Mouse (Mus musculus): ENCODE data around the gene Nsa2. TPM values are rescaled to one million over a fixed set of nuclear protein-coding genes. Genes with fewer than 3 reads are reported as not detected.

Gene Nsa2
- polyA plus RNA-seq, 1 experiment, result 105 TPM

DNA sequence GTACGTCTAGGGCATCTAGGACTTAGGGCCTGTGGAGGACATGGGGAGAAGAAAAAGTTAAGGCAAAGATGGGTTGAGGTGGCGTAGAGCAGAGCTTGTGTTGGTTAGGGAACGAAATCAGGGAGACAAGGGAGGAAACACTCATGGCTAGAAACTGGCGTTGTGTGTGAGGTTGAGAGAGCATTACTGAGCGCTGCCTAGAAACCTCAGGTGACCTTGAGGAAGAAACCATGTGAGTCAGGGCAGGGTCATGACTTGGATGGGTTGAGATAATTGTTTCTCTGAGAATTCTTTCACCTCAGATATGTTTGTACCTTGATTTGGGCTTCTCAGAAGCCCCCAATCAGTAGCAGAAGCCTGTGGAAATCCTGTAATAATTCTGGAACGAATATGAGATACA, 50.3 kb downstream of the Nsa2 start:
- no peak for DNase-seq (ENCODE audit: low spot score)

DNA sequence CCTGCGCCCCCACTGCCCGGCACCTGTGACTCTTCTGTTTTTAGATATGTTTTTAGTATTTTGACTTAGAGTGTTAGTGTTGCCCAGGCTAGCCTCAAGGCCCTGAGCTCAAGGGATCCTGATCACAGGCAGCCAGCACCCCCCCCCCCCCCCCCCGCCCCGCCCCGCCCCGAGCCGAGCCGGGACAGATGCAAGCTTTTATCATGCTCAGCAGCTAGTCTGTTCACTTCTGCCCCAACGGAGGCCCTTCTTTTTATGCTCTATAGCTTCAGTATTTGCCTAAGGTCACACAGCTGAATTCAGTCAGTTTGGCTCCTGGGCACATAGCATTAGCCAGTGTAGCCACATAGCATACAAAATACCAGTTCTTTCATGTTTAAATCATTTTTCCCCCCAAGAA, 51.4 kb downstream of the Nsa2 start:
- DNase-seq (ENCODE audit: low spot score), result no peak

GRCm38 (mm10) chr13:97082432-97082831, 55.3 kb downstream of the Nsa2 start:
- no peak for DNase-seq (ENCODE audit: low spot score)

- no peak for DNase-seq (ENCODE audit: low spot score)
These were observed 57.1 kb downstream of the Nsa2 start for GRCm38 (mm10) chr13:97080615-97081014.

DNA sequence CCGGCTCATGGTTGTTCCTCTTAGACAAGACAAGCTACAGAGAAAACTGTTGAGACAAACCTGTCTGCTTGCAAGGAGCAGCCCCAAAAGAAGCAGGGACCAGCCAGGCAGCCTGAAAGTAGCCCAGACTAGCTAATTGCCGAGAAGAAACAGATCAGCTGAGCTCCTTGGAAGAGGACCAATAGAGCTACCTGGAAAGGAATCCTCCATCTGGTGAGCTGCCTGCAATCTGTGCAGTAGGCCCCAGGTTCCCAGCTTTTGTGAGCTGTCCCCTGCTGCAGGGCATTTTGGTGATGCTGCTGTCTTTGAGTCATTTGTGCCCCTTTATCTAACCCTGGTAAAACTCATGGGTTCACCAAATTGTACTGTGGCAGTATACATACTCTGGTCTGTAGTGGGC, 57.5 kb downstream of the Nsa2 start:
- no peak for DNase-seq (ENCODE audit: low spot score)

Other genes with a start within 250 kb of the Nsa2 start
- 0.39 and 0.49 TPM in 2 replicates for gene Gcnt4, start 213.2 kb downstream of the Nsa2 start, polyA plus RNA-seq (2012; rRNA removed)
- 0.06 and 0.13 TPM in 2 replicates for gene 1700029F12Rik, start 103.6 kb downstream of the Nsa2 start, polyA plus RNA-seq (2012; rRNA removed)
- gene Fam169a, start 70.7 kb downstream of the Nsa2 start, polyA plus RNA-seq (2012; rRNA removed), result 0.18 and 0.21 TPM in 2 replicates
- gene Gm6169, start 38.7 kb downstream of the Nsa2 start, polyA plus RNA-seq (2012; rRNA removed), result 8.9 and 12.4 TPM in 2 replicates
- gene Gfm2, start within 50 bp of the Nsa2 start, polyA plus RNA-seq (2012; rRNA removed), result 23.5 and 24.4 TPM in 2 replicates
- 99.2 and 113 TPM in 2 replicates for gene Hexb, start 60.4 kb upstream of the Nsa2 start, polyA plus RNA-seq (2012; rRNA removed)
- gene Enc1, start 103.2 kb upstream of the Nsa2 start, polyA plus RNA-seq (2012; rRNA removed), result 7.4 and 9.3 TPM in 2 replicates

Data from urinary bladder, adult 2 months (tissue).